Mouse (Mus musculus) small intestine, adult 2 months (tissue): ENCODE data around the gene Fignl1.

Source experiments
- CTCF ChIP-seq: fragments of 200-500 bp; IDR thresholded peaks from 2 replicates; pipeline ENCODE4 v1.5.1; 2012; ENCODE audit warnings: low read depth, mild to moderate bottlenecking, control low read depth, inconsistent platforms, low read length, moderate library complexity, mixed read lengths; ENCODE audit not compliant: insufficient replicate concordance, insufficient read length; ENCODE audit errors: extremely low read depth
- POLR2A ChIP-seq: fragments of 200-500 bp; IDR thresholded peaks from 2 replicates; pipeline ENCODE4 v1.6.1; 2012; ENCODE audit warnings: low read depth, mild to moderate bottlenecking, control low read depth, inconsistent platforms, low read length, moderate library complexity

GRCm38 (mm10) chr11:11751091-11751490 lies 57.7 kb downstream of the Fignl1 start:
- TF ChIP-seq CTCF (no peak), POLR2A (no peak)
